Mouse (Mus musculus): ENCODE results near the gene Cnih1. TPM values are rescaled to one million over a fixed set of nuclear protein-coding genes. Genes with fewer than 3 reads are reported as not detected.

The Cnih1 gene
- total RNA-seq, 4 experiments from 2014 or later = 78.6 to 90.2 (median 83.1) TPM

- DNase-seq (ENCODE audit: low spot score in 2 of 2) = no peak
Observed at GRCm38 (mm10) chr14:46725743-46726142, 62.5 kb downstream of the Cnih1 start.

Other genes with a start within 250 kb of the Cnih1 start
- 1 to 10 TPM in 2 of 4 experiments, under 1 TPM in 2; 0.74 to 3.1 (median 1.2) TPM for gene Cdkn3, start 27.9 kb downstream of the Cnih1 start, total RNA-seq (2022)
- gene Gmfb, start 33.8 kb upstream of the Cnih1 start, total RNA-seq (2022) = 100 to 1,000 TPM; 125 to 141 (median 132) TPM
- 10 to 100 TPM; 31.6 to 38.2 (median 31.9) TPM for gene Cgrrf1, start 43.7 kb upstream of the Cnih1 start, total RNA-seq (2022)
- 10 to 100 TPM; 24.1 to 31.0 (median 26.4) TPM for gene Samd4, start 94.4 kb upstream of the Cnih1 start, total RNA-seq (2022)